Mouse (Mus musculus): ENCODE results near the gene H2-Aa.
"Not testable (repeated sequence)": the region's sequence is repeated elsewhere in the genome, so short reads cannot be mapped to it uniquely, and the experiment has no call there.

Gene H2-Aa

DNA sequence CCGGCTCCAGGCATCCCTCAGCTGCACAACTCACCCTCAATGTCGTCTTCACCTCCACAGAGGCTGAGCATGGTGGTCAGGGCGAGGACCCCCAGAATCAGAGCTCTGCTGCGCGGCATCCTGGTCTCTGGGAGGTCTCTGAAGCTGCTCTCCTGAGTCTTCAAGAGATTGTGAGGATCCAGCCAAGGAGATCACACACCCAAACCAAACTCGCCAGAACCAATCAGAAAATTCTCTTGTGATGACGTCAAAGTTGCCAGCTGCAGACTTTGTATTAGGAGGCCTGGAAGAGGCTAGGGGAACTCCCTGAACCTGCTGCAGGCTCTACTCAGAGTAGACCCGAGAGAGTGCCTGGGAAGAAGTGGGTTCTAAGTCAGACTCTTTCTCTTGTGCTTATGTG lies at the start of gene H2-Aa:
TSS of gene H2-Aa (minus strand) at position 176 of the 400 bp plus-strand sequence.
- DNase-seq = peak; percentile 81

GRCm38 (mm10) chr17:34331200-34331599 lies 43.6 kb upstream of the H2-Aa start:
- DNase-seq = no peak

GRCm38 (mm10) chr17:34329807-34330206 lies 42.2 kb upstream of the H2-Aa start:
- peak; percentile 39 for DNase-seq

DNA sequence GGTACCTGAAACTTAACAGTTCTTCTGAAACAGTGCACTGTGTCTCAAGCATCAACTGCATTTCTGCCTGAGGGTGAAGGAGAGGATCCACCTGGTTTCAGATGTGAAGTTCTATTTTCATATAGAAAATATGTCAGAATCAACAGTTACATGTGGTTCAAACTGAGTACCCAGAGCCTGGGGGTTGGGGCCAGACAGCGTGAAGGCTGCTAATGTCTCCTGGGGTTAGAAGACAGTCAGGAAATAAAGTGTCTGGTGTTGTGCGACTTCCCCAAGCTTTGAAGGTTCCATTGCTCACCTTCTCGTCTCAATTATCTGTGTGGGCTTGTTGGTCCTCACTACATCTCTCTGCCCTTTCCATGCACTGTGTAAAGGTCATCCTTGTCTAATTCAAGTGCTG lies 38.8 kb upstream of the H2-Aa start:
- no peak for DNase-seq

DNA sequence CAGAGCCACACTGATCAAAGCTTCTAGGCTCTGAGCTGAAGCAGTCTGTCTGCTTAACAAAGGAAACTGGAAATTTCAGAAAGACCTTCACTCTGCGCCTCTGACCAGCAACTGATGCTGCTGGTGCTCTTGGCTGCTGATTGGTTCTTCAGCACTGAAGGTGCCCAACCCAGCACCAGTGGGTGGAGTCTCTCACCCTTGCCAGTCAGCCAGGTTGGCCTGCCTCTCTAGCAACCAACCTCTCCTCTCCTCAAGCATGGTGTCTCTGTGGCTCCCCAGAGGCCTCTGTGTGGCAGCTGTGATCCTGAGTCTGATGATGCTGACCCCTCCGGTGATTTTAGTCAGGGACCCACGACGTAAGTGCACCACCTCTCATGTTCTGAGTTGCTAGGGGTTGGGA lies 37.8 kb upstream of the H2-Aa start, which contains the start of gene H2-Eb2:
TSS of gene H2-Eb2 (plus strand) at position 230 of the 400 bp plus-strand sequence.
- DNase-seq = peak; percentile 47

- no peak for DNase-seq
Observed at GRCm38 (mm10) chr17:34317275-34317674, 29.7 kb upstream of the H2-Aa start.

- DNase-seq = no peak
Observed at GRCm38 (mm10) chr17:34316697-34317096, 29.1 kb upstream of the H2-Aa start.

DNA sequence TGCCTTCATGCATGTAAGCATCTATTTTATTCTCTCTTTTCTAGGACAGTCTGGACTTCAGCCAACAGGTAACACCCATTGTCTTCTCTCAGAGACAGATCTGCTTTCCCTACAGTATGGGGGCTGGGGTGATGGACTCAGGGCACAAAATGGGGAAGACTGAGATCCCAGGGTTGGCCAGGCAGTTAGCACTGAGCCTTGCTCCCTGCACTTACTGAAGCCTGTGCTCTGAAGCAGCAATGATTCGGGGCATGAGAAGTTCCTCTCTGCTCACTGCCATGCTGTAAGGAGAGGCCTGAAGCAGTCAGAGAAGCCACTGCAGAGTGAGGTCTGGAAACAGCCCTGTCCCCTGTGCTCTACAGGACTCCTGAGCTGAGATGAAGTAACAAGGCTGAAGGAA lies 27.9 kb upstream of the H2-Aa start:
- no peak for DNase-seq

GRCm38 (mm10) chr17:34314286-34314685 lies 26.7 kb upstream of the H2-Aa start:
- DNase-seq = no peak

- DNase-seq = peak; percentile 83
Observed at GRCm38 (mm10) chr17:34313393-34313792, 25.8 kb upstream of the H2-Aa start.

- no peak for DNase-seq
Observed at GRCm38 (mm10) chr17:34312185-34312584, 24.6 kb upstream of the H2-Aa start.

- not testable (repeated sequence) for DNase-seq
Observed at GRCm38 (mm10) chr17:34310526-34310925, 22.9 kb upstream of the H2-Aa start.

DNA sequence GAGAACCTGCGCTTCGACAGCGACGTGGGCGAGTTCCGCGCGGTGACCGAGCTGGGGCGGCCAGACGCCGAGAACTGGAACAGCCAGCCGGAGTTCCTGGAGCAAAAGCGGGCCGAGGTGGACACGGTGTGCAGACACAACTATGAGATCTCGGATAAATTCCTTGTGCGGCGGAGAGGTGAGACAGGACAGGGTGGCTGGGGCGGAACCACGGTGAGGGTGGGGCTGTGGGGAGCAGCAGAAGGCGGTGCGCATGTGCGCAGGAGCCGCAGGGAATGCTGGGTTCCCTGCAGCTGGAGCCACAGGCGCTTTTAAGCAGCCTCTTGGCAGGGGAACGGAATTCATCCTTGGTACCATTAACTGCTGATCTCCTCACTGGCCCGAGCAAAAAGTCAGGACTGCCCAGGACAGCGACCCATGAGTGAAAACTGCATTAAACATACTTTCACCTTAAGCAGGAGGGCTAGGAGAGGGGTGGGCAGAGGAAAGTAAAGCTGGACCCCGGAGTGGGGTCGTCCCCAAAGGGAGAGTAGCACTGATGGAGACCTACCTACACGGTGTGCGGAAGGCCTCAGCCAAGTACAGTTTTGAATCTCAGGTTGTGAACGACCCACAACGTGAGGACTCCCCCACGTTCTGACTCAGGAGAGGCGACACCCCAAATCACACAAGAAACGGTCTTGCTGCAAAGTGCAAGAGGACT lies 22.2 kb upstream of the H2-Aa start:
- DNase-seq = peak; percentile 79

- no peak for DNase-seq
Observed at GRCm38 (mm10) chr17:34309225-34309624, 21.6 kb upstream of the H2-Aa start.

- no peak for DNase-seq
Observed at GRCm38 (mm10) chr17:34308161-34308560, 20.5 kb upstream of the H2-Aa start.

GRCm38 (mm10) chr17:34307216-34307615 lies 19.6 kb upstream of the H2-Aa start:
- no peak for DNase-seq

DNA sequence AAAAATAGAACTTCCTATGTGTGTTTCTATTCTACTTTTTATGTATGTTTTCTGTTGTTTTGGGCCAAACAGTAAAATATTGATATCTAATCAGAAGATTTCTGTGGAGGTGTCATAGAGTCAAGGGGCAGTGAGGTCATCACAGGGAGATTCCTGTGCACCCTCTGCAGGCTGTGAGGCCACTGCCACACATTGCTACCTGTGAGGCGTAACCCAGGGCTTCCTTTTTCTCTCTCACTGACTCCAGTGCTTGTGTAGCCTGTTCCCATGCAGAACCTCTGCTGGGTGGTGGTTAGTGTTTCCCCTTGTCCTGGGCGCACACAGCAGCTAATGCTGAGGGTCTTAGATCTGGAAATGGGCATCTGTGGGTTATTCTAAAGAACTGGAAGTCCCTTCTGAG lies 18.8 kb upstream of the H2-Aa start:
- DNase-seq = no peak

DNA sequence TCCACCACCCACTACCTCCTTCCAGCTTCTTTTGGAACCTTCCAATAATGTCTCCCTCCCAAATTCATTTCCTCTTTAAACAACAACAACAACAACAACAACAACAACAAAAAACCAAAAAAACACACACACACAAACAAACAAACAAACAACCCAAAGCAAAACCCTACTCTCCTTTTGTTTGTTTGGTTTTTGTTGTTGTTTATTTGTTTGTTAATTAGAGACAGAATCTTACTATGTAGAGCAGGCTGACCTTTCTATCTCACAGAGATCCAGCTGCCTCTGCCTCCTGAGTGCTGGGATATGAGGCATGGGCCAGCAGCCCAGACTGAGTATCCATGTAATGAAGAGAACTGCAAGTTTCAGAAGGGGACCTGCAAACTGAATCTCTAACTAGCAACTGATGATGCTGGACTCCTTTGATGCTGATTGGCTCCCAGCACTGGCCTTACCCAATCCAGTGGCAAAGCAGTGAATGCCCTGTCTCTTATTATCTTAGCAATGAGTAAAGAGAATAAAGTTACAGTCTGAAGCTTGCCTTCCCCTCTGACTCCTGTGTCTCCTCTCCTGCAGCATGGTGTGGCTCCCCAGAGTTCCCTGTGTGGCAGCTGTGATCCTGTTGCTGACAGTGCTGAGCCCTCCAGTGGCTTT lies 17.9 kb upstream of the H2-Aa start, which contains the start of gene H2-Eb1:
TSS of gene H2-Eb1 (plus strand) at position 488 of the 651 bp plus-strand sequence.
- DNase-seq = peak; percentile 89

DNA sequence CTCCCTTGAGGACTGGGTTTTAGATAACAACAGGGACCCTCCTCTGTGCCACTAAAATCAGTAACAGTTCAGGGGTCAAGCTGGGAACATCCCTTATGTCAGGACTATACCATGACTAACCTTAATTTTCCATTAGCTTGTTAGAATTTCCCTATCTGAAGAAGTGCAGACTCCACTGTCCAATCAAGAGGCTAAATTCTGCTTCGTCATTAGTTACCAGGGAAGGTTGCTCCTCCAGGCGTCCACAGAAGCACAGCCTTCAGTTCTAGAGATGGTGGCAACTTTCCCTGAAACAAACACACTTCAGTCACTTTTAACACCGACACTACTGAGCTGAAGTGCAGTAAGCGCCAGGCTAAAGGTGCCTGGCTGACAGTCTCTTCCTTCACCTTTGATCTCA lies 17.1 kb upstream of the H2-Aa start:
- DNase-seq = peak; percentile 75

DNA sequence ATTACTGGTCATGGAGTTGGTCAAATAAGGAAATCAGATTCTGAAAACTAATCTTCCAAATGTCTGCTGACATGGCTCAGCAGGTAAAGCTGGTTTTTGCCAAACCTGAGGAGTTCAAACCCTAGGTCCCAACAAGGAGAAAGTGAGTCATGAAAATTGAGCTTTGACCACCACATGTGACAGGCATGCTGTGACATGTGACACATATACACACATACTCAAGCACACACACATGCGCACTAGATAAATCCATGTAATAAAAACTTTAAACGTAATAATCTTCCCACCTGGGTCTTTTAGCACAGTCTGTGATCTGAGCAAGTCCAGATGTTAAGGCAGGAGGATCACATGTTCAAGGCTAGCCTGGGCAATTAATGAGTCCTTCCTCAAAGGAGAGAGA lies 16.2 kb upstream of the H2-Aa start:
- no peak for DNase-seq

DNA sequence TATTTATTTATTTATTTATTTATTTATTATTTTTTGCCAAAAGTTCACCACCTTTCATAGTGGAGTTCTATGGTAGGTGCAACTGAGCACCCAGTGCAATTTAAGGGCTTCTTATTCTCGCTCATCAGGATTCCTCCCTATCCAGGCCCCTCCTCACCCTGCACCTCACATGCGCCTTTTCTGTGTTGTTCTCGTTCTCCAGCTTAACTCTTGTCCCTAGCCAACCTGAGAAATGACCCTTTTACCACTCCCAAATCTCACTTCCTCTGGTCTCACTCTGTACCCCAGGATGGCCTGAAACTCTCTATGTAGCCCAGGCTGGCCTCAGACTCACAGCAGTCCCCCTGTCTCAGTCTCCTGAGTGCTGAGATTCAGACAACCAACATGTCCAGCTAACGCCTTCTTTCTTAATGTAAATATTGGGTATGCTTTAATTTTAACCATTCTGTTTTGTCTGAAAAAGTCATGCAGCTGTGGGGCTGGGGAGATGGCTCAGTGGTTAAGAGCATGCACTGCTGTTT lies 14.1 kb upstream of the H2-Aa start:
- DNase-seq = no peak

- no peak for DNase-seq
Observed at GRCm38 (mm10) chr17:34300691-34301566, 13.3 kb upstream of the H2-Aa start.

- no peak for DNase-seq
Observed at GRCm38 (mm10) chr17:34300071-34300470, 12.4 kb upstream of the H2-Aa start.
